Comparison of ENCODE assay signal across 23 mouse cellular contexts in the genomic region with DNA sequence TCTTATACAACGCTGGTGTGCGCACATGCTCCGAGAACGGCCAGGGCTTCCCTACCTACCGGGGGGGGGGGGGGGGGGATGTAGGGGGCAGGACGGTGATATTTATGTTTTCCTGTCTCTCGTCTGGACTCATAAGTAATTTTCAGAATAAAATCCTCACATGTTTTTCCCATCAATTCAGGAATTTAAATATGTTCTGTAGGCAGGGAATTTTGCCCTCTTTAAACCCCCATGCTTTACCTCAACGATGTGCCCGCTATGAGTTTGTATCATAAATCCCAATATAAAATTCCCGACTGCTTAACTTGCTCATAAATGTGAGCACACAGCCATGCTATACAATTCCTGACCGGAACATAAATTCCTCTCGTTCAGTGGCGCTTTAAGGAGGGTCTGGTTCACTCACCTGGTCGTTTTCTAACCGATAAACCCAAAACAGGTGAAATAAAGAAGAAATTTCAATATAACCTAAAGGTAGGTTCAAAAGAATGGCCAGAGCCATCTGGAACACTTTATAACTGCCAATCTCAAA.
DNase-seq lines count a peak whose midpoint lies in the region; ATAC-seq and TF ChIP-seq lines count a peak whose summit lies in the region.
"Had no signal": no experiment of that assay in that cellular context is flagged by ENCODE, and none has a peak within 500 bp of the region (broad histone marks: within the 10 kb centered on the region; RNA-seq: fewer than 3 reads in every experiment).

No protein-coding gene starts in this region.

- no peak overlapping the region for H3K27ac ChIP-seq in forebrain, embryonic 11.5 days (ENCODE audit: low read depth, low read length)
- H3K27ac ChIP-seq in forebrain, postnatal 0 days (ENCODE audit: low read depth, low read length) = no peak overlapping the region
- no peak overlapping the region for H3K27ac ChIP-seq in midbrain, embryonic 11.5 days (ENCODE audit: low read depth, low read length)
- no peak overlapping the region for H3K27ac ChIP-seq in midbrain, embryonic 16.5 days (ENCODE audit: low read length)
- H3K27ac ChIP-seq in limb, embryonic 13.5 days = peak overlapping the region; percentile 65; the same call in 1 of the 2 replicates
- no peak overlapping the region for H3K27ac ChIP-seq in lung, postnatal 0 days (ENCODE audit: low read length)
- H3K27ac ChIP-seq: forebrain, embryonic 10.5 days; heart, embryonic 15.5 days; hindbrain, embryonic 10.5 days; hindbrain, embryonic 13.5 days; hindbrain, postnatal 0 days had no signal

- H3K4me2 ChIP-seq in forebrain, embryonic 11.5 days (ENCODE audit: low read depth, low read length, severe bottlenecking) = no peak overlapping the region
- no peak overlapping the region for H3K4me2 ChIP-seq in forebrain, postnatal 0 days (ENCODE audit: low read depth)
- no peak overlapping the region for H3K4me2 ChIP-seq in midbrain, embryonic 11.5 days
- no peak overlapping the region for H3K4me2 ChIP-seq in midbrain, embryonic 16.5 days (ENCODE audit: low read length)
- peak overlapping the region; percentile 50 for H3K4me2 ChIP-seq in limb, embryonic 13.5 days (replicated peaks)
- H3K4me2 ChIP-seq in lung, postnatal 0 days (replicated peaks; ENCODE audit: low read depth, low read length) = no peak overlapping the region
- H3K4me2 ChIP-seq: heart, embryonic 12.5 days; heart, embryonic 15.5 days; hindbrain, embryonic 13.5 days had no signal

- peak; percentile 4 for DNase-seq in forebrain, embryonic 11.5 days (ENCODE audit: low spot score)
- no peak for DNase-seq in forebrain, postnatal 0 days
- DNase-seq in midbrain, embryonic 11.5 days (ENCODE audit: low spot score, missing footprints) = peak; percentile 78
- no peak for DNase-seq in layer of hippocampus, adult 11-12 months (ENCODE audit: low spot score)
- no peak for DNase-seq in adrenal gland, postnatal 4 days (ENCODE audit: low spot score in 2 of 2)
- no peak for DNase-seq in lung, postnatal 0 days (ENCODE audit: low spot score)
- DNase-seq: adrenal gland, adult 8-10 months; adrenal gland, postnatal 25 days; cerebellum, adult 18-20 months; cerebellum, adult 9-10 months; heart, postnatal 10 days; heart, postnatal 36 days had no signal

- no peak for TF ChIP-seq CTCF in forebrain, postnatal 0 days (IDR thresholded peaks at IDR 0.05; ENCODE audit: low read depth)
- TF ChIP-seq CTCF in lung, postnatal 0 days (IDR thresholded peaks at IDR 0.05) = no peak

- 89% methylated on average over 15 of the region's 15 CpGs for WGBS in forebrain, embryonic 11.5 days
- WGBS in forebrain, postnatal 0 days = 86% methylated on average over 15 of the region's 15 CpGs
- WGBS in midbrain, embryonic 11.5 days = 92% methylated on average over 13 of the region's 15 CpGs
- WGBS in midbrain, embryonic 16.5 days = 93% methylated on average over 13 of the region's 15 CpGs
- 14% methylated on average over 15 of the region's 15 CpGs for WGBS in limb, embryonic 13.5 days
- 90% methylated on average over 15 of the region's 15 CpGs for WGBS in lung, postnatal 0 days

- H3K4me1 ChIP-seq in forebrain, embryonic 11.5 days (replicated peaks; ENCODE audit: control insufficient read depth, insufficient read depth, low read length) = no peaks in the 10 kb centered on the region
- H3K4me1 ChIP-seq in forebrain, postnatal 0 days (ENCODE audit: insufficient read depth) = no peaks in the 10 kb centered on the region
- H3K4me1 ChIP-seq in midbrain, embryonic 11.5 days (ENCODE audit: control insufficient read depth, insufficient read depth, low read length) = no peaks in the 10 kb centered on the region
- H3K4me1 ChIP-seq in midbrain, embryonic 16.5 days (ENCODE audit: control insufficient read depth, insufficient read depth, low read length) = no peaks in the 10 kb centered on the region
- H3K4me1 ChIP-seq in limb, embryonic 13.5 days = peaks cover 30% of the 10 kb centered on the region
- H3K4me1 ChIP-seq in lung, postnatal 0 days (ENCODE audit: insufficient read depth, low read depth, low read length) = no peaks in the 10 kb centered on the region
- H3K4me1 ChIP-seq: forebrain, embryonic 10.5 days; heart, embryonic 12.5 days; heart, embryonic 15.5 days; hindbrain, embryonic 10.5 days; hindbrain, embryonic 13.5 days had no signal

- no peaks in the 10 kb centered on the region for H3K36me3 ChIP-seq in forebrain, embryonic 11.5 days (ENCODE audit: control insufficient read depth, insufficient read depth, low read length)
- no peaks in the 10 kb centered on the region for H3K36me3 ChIP-seq in forebrain, postnatal 0 days (ENCODE audit: insufficient read depth)
- no peaks in the 10 kb centered on the region for H3K36me3 ChIP-seq in midbrain, embryonic 11.5 days (ENCODE audit: control insufficient read depth, insufficient read depth, low read length)
- no peaks in the 10 kb centered on the region for H3K36me3 ChIP-seq in midbrain, embryonic 16.5 days (ENCODE audit: control insufficient read depth, insufficient read depth, low read length)
- H3K36me3 ChIP-seq in limb, embryonic 13.5 days = no peaks in the 10 kb centered on the region
- H3K36me3 ChIP-seq in lung, postnatal 0 days (ENCODE audit: insufficient read depth, low read length) = no peaks in the 10 kb centered on the region
- H3K36me3 ChIP-seq: forebrain, embryonic 10.5 days; heart, embryonic 12.5 days; heart, embryonic 15.5 days; hindbrain, embryonic 10.5 days; hindbrain, embryonic 13.5 days had no signal

- no peak overlapping the region for H3K9ac ChIP-seq in forebrain, embryonic 11.5 days (ENCODE audit: low read length)
- no peak overlapping the region for H3K9ac ChIP-seq in forebrain, postnatal 0 days
- no peak overlapping the region for H3K9ac ChIP-seq in midbrain, embryonic 11.5 days (ENCODE audit: low read length)
- no peak overlapping the region for H3K9ac ChIP-seq in midbrain, embryonic 16.5 days (ENCODE audit: low read depth, low read length)
- H3K9ac ChIP-seq in limb, embryonic 13.5 days = no peak overlapping the region
- no peak overlapping the region for H3K9ac ChIP-seq in lung, postnatal 0 days (replicated peaks; ENCODE audit: low read depth)
- H3K9ac ChIP-seq: heart, embryonic 12.5 days; heart, embryonic 15.5 days; hindbrain, embryonic 13.5 days had no signal

- no peaks in the 10 kb centered on the region for H3K27me3 ChIP-seq in forebrain, embryonic 11.5 days (ENCODE audit: control insufficient read depth, insufficient read depth, low read length)
- H3K27me3 ChIP-seq in forebrain, postnatal 0 days (ENCODE audit: insufficient read depth, low read length) = no peaks in the 10 kb centered on the region
- no peaks in the 10 kb centered on the region for H3K27me3 ChIP-seq in midbrain, embryonic 11.5 days (ENCODE audit: control insufficient read depth, insufficient read depth, low read length)
- no peaks in the 10 kb centered on the region for H3K27me3 ChIP-seq in midbrain, embryonic 16.5 days (ENCODE audit: control insufficient read depth, insufficient read depth, low read depth, low read length)
- H3K27me3 ChIP-seq in limb, embryonic 13.5 days = 0 out of 2 replicates have a peak, but pooled peaks cover 3% of the 10 kb centered on the region
- no peaks in the 10 kb centered on the region for H3K27me3 ChIP-seq in lung, postnatal 0 days (replicated peaks; ENCODE audit: insufficient read depth, low read length)
- H3K27me3 ChIP-seq: heart, embryonic 12.5 days; heart, embryonic 15.5 days had no signal

- TF ChIP-seq EP300 in lung, postnatal 0 days (IDR thresholded peaks at IDR 0.05) = no peak

- H3K9me3 ChIP-seq in forebrain, embryonic 11.5 days (ENCODE audit: control insufficient read depth, low read length) = no peaks in the 10 kb centered on the region
- H3K9me3 ChIP-seq in forebrain, postnatal 0 days (ENCODE audit: low read length) = no peaks in the 10 kb centered on the region
- peaks cover 5% of the 10 kb centered on the region; the same call in 1 of the 2 replicates for H3K9me3 ChIP-seq in midbrain, embryonic 11.5 days (ENCODE audit: control insufficient read depth, low read length)
- H3K9me3 ChIP-seq in midbrain, embryonic 16.5 days (replicated peaks; ENCODE audit: control insufficient read depth, low read length, poor library complexity, severe bottlenecking) = no peaks in the 10 kb centered on the region
- peaks cover 10% of the 10 kb centered on the region; the same call in 1 of the 2 replicates for H3K9me3 ChIP-seq in limb, embryonic 13.5 days
- H3K9me3 ChIP-seq in lung, postnatal 0 days (ENCODE audit: low read length) = no peaks in the 10 kb centered on the region
- H3K9me3 ChIP-seq: heart, embryonic 15.5 days; hindbrain, embryonic 13.5 days had no signal

- ATAC-seq in forebrain, embryonic 11.5 days (replicated peaks; ENCODE audit: low FRiP score) = no peak
- no peak for ATAC-seq in forebrain, postnatal 0 days
- no peak for ATAC-seq in midbrain, embryonic 11.5 days (ENCODE audit: low FRiP score)
- ATAC-seq in midbrain, embryonic 16.5 days = no peak
- peak; percentile 66 for ATAC-seq in limb, embryonic 13.5 days (ENCODE audit: low FRiP score, low read depth)
- ATAC-seq in lung, postnatal 0 days = no peak
- ATAC-seq: activated CD4-positive, CD25-positive, alpha-beta regulatory T cell, adult 4 months; forebrain, embryonic 14.5 days; hindbrain, postnatal 0 days; inflammation-experienced regulatory T-cells, adult 6 months had no signal

- H3K4me3 ChIP-seq in forebrain, embryonic 11.5 days (ENCODE audit: low read depth, low read length) = no peak overlapping the region
- H3K4me3 ChIP-seq in forebrain, postnatal 0 days (ENCODE audit: low read depth, low read length) = no peak overlapping the region
- H3K4me3 ChIP-seq in midbrain, embryonic 11.5 days (ENCODE audit: low read depth, low read length) = no peak overlapping the region
- no peak overlapping the region for H3K4me3 ChIP-seq in midbrain, embryonic 16.5 days (ENCODE audit: low read depth, low read length)
- 0 out of 2 replicates have a peak overlapping the region, but pooled peaks have one; percentile 8 for H3K4me3 ChIP-seq in limb, embryonic 13.5 days
- no peak overlapping the region for H3K4me3 ChIP-seq in lung, postnatal 0 days (ENCODE audit: low read depth, low read length)
- H3K4me3 ChIP-seq: forebrain, embryonic 10.5 days; heart, embryonic 12.5 days; heart, embryonic 15.5 days; hindbrain, embryonic 10.5 days; hindbrain, embryonic 13.5 days had no signal

Comparison
In these comparisons a context has a peak if more than half of its experiments do, and no peak if none do; other contexts are left out.
1. DNase-seq: peak in forebrain, embryonic 11.5 days (single experiment) and midbrain, embryonic 11.5 days (single experiment); none in forebrain, postnatal 0 days (single experiment), layer of hippocampus, adult 11-12 months (single experiment), adrenal gland, postnatal 4 days (0 of 2) and lung, postnatal 0 days (single experiment).